Mouse (Mus musculus) frontal cortex, postnatal 25 days (tissue): ENCODE data around the gene Gbe1.
A peak's percentile ranks its signal among the peaks of the same experiment; 100 is the strongest.

Experiments
- DNase-seq, 2 experiments: peaks; one replicate each; pipeline ENCODE4 v3.0.0; 2022; ENCODE audit warnings: low spot score in 2 of 2

Gene Gbe1

DNA sequence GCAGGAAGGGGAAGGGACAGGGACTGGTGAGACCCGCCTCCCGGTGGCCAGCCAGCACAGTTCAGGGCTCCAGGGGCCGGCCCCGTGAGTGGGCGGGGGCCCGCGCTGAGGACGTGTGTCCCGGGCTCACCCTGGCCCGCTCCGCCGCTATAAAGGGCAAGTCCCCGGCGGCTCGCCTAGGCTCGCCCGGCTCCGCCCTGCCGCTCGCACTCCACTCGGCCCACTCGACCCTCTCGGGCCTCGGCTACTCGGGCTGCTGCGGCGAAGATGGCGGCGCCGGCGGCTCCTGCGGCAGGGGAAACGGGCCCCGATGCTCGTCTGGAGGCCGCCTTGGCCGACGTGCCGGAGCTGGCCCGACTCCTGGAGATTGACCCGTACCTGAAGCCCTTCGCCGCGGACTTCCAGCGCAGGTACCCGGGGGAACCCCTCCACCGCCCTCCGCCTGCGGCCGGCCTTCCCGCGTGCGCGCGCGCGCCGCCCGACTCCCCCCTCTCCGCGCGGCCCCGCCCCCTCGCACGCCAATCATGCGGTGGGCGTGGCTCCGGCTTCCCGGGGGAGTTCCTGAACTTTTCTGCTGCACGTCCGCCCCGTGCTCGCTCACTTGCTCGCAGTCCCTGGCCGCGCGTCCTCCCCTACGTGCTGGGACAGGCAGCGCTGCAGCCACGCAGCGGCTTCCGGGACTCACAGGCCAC is at the start of gene Gbe1:
TSS of gene Gbe1 (plus strand) at position 64 of the 692 bp plus-strand sequence.
- DNase-seq: peak; percentile 67 to 69

DNA sequence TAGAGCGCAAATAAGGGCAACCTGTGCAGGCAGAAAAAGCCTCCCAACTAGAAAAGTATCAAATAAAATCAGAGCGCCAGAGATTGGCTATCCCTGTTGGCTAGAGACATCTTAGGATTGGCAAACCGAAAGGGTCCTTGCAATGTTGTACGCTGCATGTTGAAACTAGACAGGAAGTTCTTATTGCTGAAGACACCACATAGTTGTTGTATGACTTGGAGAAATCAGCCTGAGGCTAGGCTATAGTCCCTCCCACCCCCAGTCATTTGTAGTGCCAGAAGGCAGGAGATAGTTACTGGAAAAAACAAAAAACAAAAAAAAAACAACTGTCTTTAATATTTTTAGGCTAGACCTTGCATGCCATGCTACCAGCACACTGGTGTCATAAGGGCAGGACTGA is 3.1 kb upstream of the Gbe1 start:
- no peak for DNase-seq

DNA sequence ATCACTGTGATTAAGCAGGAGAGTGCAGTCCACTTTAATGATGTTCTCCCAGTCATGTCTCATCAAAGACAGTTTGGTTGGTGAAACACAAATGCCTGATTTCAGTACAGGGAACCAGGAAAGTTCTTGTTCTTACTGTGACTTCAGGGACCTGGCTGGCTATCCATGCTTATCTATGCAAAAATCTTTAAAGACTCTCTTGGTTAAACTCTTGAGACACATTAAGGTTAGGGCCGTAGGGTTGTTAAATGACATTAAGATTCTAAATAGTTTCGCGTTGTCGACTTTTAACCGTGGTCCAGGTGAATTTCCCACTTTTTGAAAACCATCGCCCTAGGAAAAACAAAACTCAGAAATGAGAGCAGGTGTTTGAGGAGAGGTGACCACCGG is 258 bp upstream of the Gbe1 start:
- DNase-seq: no peak

DNA sequence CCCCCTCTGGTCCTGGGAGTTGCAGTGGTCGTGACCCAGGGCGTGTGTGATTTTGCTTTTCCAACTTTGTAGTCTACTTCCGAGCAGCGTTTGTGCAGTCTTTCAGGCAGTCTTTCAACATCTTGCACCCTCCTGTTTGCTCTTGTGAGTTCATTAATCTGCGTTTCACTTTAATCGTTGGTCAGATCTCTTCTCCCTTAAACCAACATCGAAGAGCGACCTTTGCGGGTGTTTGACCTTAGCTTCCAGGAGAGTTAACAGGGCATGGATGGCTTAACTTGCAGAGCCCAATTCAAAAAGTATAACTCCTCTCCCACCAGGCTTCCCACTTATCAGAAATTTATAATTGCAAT is 805 bp downstream of the Gbe1 start:
- no peak for DNase-seq

DNA sequence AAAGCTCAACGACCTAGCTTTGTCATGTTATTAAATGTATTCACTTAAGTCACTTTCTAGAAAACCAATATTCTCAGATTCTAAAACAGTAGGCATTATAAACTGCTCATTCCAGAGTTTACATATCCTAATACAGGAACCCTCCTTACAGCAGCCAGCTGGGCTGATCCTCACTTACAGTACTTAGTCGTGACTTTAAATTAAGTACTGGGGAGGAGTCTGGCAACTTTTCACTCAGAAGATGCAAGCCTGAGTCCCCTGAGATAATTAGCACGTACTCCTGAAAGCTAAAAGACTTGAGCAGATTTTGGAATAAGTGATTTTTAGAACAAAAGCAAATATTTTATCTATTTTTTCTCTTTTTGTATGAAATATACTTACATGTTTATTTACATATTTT is 1.5 kb downstream of the Gbe1 start:
- DNase-seq: no peak

DNA sequence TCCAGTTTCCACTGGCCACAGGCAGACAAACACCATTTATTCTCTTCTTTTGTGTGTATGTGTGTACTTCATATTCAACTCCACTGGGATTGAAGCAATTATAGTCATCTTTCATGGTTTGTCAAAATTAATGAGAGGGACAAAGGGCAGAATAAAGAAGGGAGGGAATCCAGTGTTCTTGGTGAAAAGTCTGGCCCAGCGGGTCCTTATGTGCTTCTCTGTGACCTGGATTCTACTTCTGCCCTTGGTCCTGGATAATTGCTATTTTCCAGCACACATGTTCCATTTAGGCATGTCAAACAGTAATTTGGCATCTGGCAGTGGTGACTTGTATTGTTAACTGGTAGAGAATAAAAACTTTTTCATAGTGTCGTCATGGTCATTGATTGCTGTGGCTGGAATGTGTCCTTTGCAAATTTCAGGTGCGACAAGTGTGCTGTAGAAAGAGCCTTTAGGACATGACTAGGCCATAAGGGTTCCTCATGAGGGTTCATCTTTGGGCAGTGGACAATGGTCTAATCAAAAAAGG is 2.2 kb downstream of the Gbe1 start:
- no peak for DNase-seq

DNA sequence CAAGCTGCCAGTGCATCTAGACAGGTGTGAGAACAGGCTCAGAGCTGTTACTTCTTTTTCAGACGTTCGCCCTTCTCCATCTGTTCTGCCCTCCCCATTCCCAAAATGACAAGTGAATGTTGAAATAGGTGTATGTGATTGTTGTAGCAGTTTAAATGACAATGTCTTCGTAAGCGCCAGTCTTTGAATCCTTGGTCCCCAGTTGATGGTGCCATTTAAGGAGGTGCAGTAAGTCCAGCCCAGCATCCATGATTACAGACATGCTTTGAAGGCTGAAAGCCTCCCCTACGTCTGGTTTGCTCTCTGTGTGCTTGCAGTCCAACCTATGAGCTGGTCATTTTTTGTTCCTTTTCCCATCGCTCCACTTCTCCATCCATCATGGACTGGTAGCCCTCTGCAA is 5.6 kb downstream of the Gbe1 start:
- DNase-seq: no peak

DNA sequence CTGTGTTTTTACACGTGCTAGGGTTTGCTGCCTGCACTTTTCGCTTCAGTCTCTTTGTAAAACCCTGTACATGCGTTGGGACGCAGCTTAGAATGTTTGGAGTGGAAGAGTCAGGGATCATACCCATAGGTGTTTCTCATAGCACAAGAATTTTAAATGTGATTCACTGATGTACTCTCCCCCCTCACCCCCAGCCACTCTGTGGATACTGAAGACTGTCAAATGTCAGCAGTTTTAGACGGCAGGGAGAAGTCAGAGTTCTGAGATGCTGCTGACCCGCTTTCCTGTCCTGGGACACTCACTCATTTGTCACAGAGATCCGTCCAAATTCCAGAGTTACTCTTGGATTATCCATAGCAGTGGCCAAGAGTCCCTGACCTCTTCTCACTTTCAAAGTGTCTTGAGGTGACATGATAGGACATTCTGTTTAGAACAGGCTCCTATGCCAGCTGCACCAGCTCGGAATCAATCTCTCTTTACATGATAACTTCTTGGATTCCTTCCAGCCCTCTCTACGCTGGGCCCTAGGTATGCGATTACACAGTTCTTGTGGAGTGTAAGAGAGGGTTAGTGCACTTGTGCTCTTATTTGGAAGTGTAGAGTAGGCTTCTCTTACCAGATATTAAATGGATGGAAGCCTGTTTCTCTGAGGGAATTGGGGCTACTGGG is 7.0 kb downstream of the Gbe1 start:
- no peak for DNase-seq

DNA sequence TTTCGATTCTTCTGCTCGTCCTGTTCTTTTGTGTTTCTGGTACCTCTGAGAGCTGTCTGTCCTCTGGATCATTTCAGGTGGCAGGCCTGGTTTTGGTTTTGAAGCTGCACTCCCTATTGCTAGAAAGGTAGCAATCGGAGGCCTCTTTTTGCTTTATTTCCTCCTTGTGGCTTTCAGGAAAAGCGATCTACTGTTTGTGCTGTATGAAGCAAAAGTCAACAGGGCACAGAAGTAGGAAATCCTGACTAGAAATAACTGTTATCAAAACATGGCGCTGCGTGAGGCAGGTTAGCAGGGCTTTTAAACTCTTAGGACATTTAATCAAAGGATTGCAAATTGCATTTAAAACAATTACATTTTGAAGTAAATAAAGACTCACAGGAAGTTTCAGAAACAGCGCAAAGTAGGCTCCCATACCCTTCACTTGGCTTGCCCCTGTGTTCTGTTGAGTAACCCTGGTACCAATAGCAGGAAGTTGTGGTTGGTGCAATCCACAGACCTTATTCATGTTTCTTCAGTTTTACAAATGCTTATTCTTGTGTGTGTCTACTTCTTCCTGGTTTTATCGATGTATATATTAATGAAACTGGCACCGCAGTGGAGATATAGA is 12.7 kb downstream of the Gbe1 start:
- DNase-seq: no peak

DNA sequence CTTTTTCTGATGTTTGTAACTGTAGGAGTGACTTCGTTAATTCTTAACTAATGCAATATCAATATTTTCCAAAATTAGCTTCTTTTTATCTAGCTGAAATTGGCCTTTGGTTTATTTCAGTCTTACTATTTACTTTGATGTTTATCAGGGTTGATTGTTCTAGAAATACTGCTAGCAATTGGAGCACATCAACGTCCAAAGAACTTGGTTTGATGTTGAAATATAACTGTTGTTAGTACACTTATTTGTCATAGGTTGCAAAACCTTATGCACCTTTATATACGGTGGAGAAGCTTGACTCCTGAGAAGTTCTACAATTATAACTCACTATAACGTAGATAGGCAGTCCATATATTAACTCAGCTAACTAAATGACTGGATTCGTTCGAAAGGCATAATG is 14.8 kb downstream of the Gbe1 start:
- DNase-seq: no peak

DNA sequence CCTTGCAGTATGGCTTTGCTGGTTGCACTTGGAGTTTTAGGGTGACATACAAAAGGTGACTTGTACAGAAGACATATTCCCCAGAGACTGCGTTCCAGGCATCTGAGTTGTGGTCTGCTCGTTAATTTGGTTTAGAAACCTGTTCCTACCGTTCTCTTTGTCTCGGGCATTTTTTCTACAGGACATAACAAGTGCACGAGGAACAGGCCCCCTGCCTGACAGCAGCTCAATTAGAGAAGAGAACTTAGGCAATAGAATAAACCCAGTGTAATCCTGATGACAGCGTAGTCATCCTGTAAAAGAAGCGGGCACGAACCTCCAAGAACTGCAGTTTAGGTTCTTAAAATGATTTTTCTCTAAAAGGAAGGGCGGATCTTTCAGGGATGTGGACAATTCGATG is 15.3 kb downstream of the Gbe1 start:
- no peak for DNase-seq

DNA sequence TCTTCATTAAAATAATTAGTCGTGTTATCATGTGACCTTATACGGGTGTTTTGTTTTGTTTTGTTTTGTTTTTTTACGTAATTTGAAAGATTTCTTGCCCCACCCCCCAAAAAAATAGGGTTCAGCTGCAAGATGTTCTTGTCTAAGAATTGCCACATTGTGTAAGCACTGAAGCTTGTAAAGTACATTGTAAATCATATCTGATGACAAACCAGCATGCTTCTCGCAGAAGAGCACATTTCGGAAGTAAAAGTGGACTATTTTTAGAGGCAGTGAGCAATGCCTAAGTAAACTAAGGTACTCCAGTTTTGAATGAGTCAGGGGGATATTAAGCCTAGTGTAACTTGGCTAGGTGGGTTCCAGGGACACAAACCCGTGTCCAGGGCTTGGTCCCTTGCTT is 15.7 kb downstream of the Gbe1 start:
- no peak for DNase-seq

DNA sequence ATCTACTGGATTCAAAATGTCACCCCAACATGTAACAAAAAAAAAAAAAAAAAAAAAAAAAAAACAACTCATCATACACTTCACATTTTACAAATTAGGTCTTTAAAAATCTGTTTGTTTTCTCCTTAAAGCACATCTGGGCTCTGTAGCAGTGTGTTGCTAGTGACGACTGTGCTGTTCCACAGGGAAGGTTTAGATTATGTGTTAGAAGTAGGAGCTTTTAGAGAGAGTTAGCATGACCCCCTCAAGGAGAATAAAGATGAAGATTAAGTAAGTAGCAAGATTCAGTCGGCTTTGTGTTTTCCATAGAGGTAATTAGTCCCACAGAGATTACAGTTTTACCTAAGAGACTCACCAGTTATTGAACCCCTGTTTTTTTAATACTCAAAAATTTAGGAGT is 16.3 kb downstream of the Gbe1 start:
- DNase-seq: no peak

DNA sequence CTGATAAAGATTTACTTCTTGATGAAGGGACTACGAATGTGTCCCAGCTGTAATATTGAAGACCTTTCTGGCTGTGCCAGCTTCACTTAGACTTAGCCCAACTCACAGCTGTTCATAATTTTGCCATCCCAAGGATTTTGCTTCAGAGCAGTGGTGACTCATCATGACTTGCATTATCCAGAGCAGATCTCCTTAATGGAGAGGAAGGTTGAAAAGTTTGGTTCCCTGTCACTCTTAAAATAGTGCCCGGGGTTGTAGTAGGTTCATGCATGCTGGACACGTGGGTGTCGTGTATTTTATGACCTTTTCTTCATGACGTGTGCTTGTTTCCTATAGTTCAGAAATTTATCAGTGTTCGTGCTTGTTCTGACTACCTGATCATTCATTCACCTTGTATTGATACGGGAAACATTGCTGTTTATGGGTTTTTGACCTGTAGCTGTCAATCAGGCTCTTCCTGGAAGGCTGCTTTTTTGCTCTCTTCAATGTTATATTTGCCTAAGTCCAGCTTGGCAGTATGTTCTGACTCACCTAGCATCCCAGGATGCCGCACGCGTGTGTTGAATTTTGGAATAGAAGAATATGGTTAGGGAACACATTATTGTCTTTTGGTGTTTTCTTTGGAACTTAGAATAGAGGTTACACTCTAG is 17.0 kb downstream of the Gbe1 start:
- DNase-seq: no peak

DNA sequence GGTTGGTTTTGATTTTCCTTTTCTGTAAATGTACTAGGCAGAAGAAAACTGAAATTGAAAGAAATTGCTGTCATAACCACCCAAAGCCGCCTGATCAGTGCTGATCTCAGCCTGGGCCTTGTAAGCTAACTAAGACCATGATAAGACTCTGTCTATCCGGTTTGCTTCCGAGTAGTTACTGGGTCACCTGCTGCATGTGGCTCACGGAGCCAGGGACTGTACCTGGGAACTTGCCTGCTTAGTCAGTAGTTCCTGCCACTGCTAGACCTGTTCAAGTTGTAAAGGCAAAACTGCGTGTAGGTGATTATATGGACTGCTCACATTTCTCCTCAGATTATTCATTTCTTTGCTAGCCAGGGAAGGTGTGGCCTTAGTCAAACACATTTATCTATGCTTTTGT is 21.1 kb downstream of the Gbe1 start:
- DNase-seq: no peak

DNA sequence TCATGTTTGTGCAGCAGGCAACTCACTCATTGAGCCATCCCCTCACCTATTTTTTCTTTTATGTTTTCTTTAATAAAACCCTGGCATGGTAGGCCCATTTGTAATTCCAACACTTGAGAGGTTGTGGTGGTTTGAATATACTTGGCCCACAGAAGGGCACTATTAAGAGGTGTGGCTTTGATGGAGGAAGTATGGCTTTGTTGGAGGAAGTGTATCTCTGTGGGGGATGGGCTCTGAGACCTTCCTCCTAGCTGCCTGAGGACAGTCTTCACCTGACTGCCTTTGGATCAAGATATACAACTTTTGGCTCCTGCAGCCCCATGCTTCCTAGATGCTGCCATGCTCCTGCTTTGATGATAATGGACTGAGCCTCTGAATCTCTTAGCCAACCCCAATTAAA is 21.7 kb downstream of the Gbe1 start:
- DNase-seq: no peak

DNA sequence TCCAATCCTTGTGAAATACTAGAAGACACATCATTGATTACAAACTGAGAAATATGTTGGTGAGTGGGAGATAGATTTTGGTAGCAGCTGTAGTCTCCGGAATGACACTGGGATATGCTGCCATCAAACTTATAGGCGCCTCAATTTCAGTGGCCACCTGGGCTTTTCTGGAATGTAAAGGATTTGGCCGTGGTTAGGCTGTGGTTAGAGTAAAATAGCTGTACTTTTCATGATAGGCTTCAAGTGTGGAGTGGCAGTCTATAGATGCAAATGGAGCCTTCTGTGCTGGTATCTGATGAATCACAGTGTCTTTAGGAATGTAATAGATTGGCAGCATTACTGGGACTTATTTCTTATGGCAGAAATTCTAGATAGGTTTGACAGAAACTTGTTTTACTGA is 23.9 kb downstream of the Gbe1 start:
- DNase-seq: no peak

DNA sequence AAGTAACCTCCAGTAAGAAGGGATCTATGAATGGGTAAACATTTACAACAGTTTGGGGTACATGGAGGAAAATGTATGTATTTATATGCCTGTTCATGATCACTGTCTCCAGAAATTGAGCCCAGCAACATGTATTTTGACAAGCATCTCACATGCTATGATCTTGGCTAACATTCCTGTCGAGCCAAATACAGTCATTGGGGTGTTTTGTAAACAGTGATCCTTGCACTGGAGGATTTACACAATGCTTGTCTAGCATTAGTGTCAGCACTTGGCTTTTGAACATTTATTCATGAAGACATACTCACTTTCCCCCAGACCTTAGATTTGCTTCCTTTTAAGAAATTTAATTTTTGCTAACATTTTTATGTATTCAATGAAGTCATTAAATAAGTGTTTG is 30.7 kb downstream of the Gbe1 start:
- DNase-seq: no peak

DNA sequence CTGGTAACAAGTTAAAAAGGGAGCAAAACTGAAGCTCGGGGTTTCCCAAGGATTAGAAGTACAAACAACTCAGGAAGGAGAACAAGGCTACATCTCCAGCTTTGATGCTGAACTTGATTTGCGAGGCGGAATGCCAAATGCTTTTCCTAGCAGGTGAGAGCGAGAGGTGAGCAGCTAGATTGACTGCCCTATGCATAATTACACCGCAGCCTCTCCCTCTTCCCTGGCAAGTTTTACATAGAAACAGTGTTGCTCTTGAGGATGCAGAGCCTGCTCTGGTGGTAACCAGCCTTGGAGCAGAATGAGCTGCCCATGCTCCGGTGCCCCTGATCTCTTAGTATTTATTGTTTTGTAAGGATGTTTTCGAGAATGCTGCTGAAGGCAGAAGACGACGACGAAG is 31.9 kb downstream of the Gbe1 start:
- no peak for DNase-seq

DNA sequence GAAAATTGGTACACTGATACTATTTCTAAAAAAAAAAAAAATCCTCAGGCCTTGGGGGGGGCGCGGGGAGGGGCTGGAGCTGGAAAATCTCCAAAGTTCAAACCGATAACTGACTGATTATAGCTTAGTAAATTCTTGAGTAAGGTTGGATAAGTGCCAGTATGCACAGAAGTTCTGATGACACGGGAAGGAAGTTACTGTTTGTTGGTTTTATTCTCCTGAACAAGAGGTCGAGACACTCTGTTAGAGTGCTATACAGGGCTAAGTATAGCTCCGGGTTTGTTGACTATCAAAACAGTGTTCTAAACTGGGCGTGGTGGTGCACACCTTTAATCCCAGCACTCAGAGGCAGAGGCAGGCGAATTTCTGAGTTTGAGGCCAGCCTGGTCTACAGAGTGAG is 36.3 kb downstream of the Gbe1 start:
- DNase-seq: no peak

DNA sequence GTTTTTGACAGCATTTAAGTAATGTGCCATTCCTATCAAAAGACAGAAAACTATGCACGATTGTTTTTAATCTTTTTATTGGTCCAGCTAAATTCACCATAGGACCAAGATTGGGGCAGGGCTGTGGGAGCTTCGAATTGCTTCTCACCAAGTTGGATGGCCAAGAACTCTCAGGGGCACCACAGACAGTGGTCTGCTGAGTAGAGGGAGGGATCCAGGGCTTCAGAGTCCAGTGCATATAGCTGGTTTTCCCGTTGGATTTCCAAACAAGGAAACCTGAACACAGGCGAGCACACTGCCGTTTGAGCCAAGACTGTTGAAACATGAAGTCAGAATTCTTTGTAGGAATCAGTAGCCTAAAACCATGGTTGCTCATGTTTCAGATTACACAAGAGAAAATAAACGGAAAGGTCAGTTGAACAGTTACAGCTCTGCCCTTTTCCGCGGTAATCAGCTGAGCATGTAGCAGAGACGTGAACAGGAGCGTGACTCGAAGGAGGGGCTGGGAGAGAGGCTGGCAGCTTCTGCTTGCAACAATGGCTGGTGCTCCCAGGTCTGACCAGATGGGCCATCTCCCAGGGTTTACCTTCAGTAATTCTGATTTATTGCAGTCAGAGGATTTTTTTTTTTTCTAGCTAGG is 38.0 kb downstream of the Gbe1 start:
- no peak for DNase-seq

DNA sequence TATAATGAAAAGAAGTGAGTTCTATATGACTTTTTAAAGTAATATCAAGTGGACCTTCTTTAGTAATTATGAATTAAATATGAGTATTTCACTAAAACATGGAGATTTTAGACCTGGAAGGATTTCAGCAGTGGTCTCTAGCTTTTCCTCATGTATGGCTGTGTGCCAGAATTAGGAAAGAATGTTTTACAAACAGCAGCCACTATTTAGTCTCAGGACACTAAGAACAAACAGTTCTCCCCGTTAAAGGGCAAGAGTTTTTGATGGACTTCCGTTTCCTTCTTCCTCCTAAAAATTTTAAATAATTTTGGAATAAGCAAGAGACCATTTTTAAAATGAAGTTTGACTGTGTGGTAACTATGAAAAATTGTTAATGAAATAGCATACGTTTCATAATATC is 38.8 kb downstream of the Gbe1 start:
- DNase-seq: no peak
